Mouse (Mus musculus): ENCODE measurements at regions not wholly inside any gene's neighbourhood (a gene's known extent, or its start where the extent isn't known, plus 50 kb on each side); places are given as distances from the start of the nearest gene placed in this dataset.

- no peak for DNase-seq (ENCODE audit: low spot score)
Observed at GRCm38 (mm10) chr3:143036108-143036507, 154.3 kb upstream of the Pkn2 start.

- no peak for DNase-seq (ENCODE audit: low spot score)
Observed at GRCm38 (mm10) chr3:143034588-143034987, 152.8 kb upstream of the Pkn2 start.

- no peak for DNase-seq (ENCODE audit: low spot score)
Observed at GRCm38 (mm10) chr3:143022486-143022885, 140.7 kb upstream of the Pkn2 start.

- no peak for DNase-seq (ENCODE audit: low spot score)
Observed at GRCm38 (mm10) chr3:143021159-143021871, 139.5 kb upstream of the Pkn2 start.

GRCm38 (mm10) chr3:143017480-143017879 lies 135.7 kb upstream of the Pkn2 start:
- no peak for DNase-seq (ENCODE audit: low spot score)

- DNase-seq (ENCODE audit: low spot score) = no peak
Observed at GRCm38 (mm10) chr3:143016758-143017157, 135.0 kb upstream of the Pkn2 start.

- DNase-seq (ENCODE audit: low spot score) = no peak
Observed at GRCm38 (mm10) chr3:143014421-143014820, 132.6 kb upstream of the Pkn2 start.

GRCm38 (mm10) chr3:143007047-143007446 lies 125.2 kb upstream of the Pkn2 start:
- DNase-seq (ENCODE audit: low spot score) = no peak

GRCm38 (mm10) chr3:143001952-143002351 lies 120.1 kb upstream of the Pkn2 start:
- DNase-seq (ENCODE audit: low spot score) = no peak

- no peak for DNase-seq (ENCODE audit: low spot score)
Observed at GRCm38 (mm10) chr3:142995981-142996743, 114.4 kb upstream of the Pkn2 start.

- no peak for DNase-seq (ENCODE audit: low spot score)
Observed at GRCm38 (mm10) chr3:142984547-142984946, 102.7 kb upstream of the Pkn2 start.

- no peak for DNase-seq (ENCODE audit: low spot score)
Observed at GRCm38 (mm10) chr3:142981221-142981620, 99.4 kb upstream of the Pkn2 start.

- DNase-seq (ENCODE audit: low spot score) = no peak
Observed at GRCm38 (mm10) chr3:142979161-142979560, 97.4 kb upstream of the Pkn2 start.

GRCm38 (mm10) chr3:142976519-142977394 lies 95.0 kb upstream of the Pkn2 start:
- DNase-seq (ENCODE audit: low spot score) = no peak

- DNase-seq (ENCODE audit: low spot score) = no peak
Observed at GRCm38 (mm10) chr3:142975606-142976005, 93.8 kb upstream of the Pkn2 start.

- DNase-seq (ENCODE audit: low spot score) = no peak
Observed at GRCm38 (mm10) chr3:142969501-142969900, 87.7 kb upstream of the Pkn2 start.

GRCm38 (mm10) chr3:142965604-142966003 lies 83.8 kb upstream of the Pkn2 start:
- DNase-seq (ENCODE audit: low spot score) = no peak

- DNase-seq (ENCODE audit: low spot score) = no peak
Observed at GRCm38 (mm10) chr3:142963818-142964372, 82.1 kb upstream of the Pkn2 start.

- no peak for DNase-seq (ENCODE audit: low spot score)
Observed at GRCm38 (mm10) chr3:142957768-142958167, 76.0 kb upstream of the Pkn2 start.

- DNase-seq (ENCODE audit: low spot score) = peak; percentile 67
Observed at GRCm38 (mm10) chr3:142948771-142949170, 67.0 kb upstream of the Pkn2 start.

- DNase-seq (ENCODE audit: low spot score) = peak; percentile 21
Observed at GRCm38 (mm10) chr3:142941319-142942024, 59.7 kb upstream of the Pkn2 start.

GRCm38 (mm10) chr3:142940874-142941273 lies 59.1 kb upstream of the Pkn2 start:
- no peak for DNase-seq (ENCODE audit: low spot score)
